Mouse (Mus musculus) thymus, postnatal 25 days (tissue): ENCODE results near the gene 4930470P17Rik.
A peak's percentile ranks its signal among the peaks of the same experiment; 100 is the strongest.
"Not testable (repeated sequence)": the region's sequence is repeated elsewhere in the genome, so short reads cannot be mapped to it uniquely, and the experiment has no call there.

Experiments used
- DNase-seq: peaks from one replicate; pipeline ENCODE4 v3.0.0; 2022

Gene 4930470P17Rik

GRCm38 (mm10) chr2:170601917-170602316 lies at the start of gene 4930470P17Rik:
TSS of gene 4930470P17Rik (minus strand) at chr2:170602017.
- no peak for DNase-seq

GRCm38 (mm10) chr2:170651483-170651882 lies 49.7 kb upstream of the 4930470P17Rik start:
- no peak for DNase-seq

GRCm38 (mm10) chr2:170648542-170648941 lies 46.7 kb upstream of the 4930470P17Rik start:
- DNase-seq: no peak

GRCm38 (mm10) chr2:170646201-170646600 lies 44.4 kb upstream of the 4930470P17Rik start:
- no peak for DNase-seq

- no peak for DNase-seq
These were observed 40.6 kb upstream of the 4930470P17Rik start for GRCm38 (mm10) chr2:170642338-170642806.

- DNase-seq: no peak
These were observed 38.5 kb upstream of the 4930470P17Rik start for GRCm38 (mm10) chr2:170640281-170640680.

- no peak for DNase-seq
These were observed 36.9 kb upstream of the 4930470P17Rik start for GRCm38 (mm10) chr2:170638746-170639145.

GRCm38 (mm10) chr2:170632998-170633622 lies 31.3 kb upstream of the 4930470P17Rik start:
- no peak for DNase-seq

GRCm38 (mm10) chr2:170632386-170632785 lies 30.6 kb upstream of the 4930470P17Rik start:
- DNase-seq: no peak

GRCm38 (mm10) chr2:170631375-170631774 lies 29.6 kb upstream of the 4930470P17Rik start:
- DNase-seq: no peak

- no peak for DNase-seq
These were observed 28.7 kb upstream of the 4930470P17Rik start for GRCm38 (mm10) chr2:170630553-170630952.

GRCm38 (mm10) chr2:170627991-170628390 lies 26.2 kb upstream of the 4930470P17Rik start:
- not testable (repeated sequence) for DNase-seq

- DNase-seq: not testable (repeated sequence)
These were observed 22.5 kb upstream of the 4930470P17Rik start for GRCm38 (mm10) chr2:170624201-170624880.

GRCm38 (mm10) chr2:170622985-170623384 lies 21.2 kb upstream of the 4930470P17Rik start:
- no peak for DNase-seq

GRCm38 (mm10) chr2:170618862-170619492 lies 17.2 kb upstream of the 4930470P17Rik start:
- DNase-seq: no peak

- not testable (repeated sequence) for DNase-seq
These were observed 10.0 kb upstream of the 4930470P17Rik start for GRCm38 (mm10) chr2:170611794-170612193.

GRCm38 (mm10) chr2:170601171-170601570 lies 646 bp downstream of the 4930470P17Rik start:
- no peak for DNase-seq

GRCm38 (mm10) chr2:170597586-170597985 lies 4.2 kb downstream of the 4930470P17Rik start:
- DNase-seq: no peak

- DNase-seq: peak; percentile 29
These were observed 5.1 kb downstream of the 4930470P17Rik start for GRCm38 (mm10) chr2:170596726-170597125.

- DNase-seq: no peak
These were observed 9.7 kb downstream of the 4930470P17Rik start for GRCm38 (mm10) chr2:170592161-170592560.

- DNase-seq: no peak
These were observed 13.4 kb downstream of the 4930470P17Rik start for GRCm38 (mm10) chr2:170588369-170588900.

- no peak for DNase-seq
These were observed 17.1 kb downstream of the 4930470P17Rik start for GRCm38 (mm10) chr2:170584678-170585077.

GRCm38 (mm10) chr2:170579551-170579950 lies 22.3 kb downstream of the 4930470P17Rik start:
- no peak for DNase-seq
